Mouse (Mus musculus): ENCODE measurements around the gene Mif4gd.
A peak's percentile ranks its signal among the peaks of the same experiment; 100 is the strongest.
"Not testable (repeated sequence)": the region's sequence is repeated elsewhere in the genome, so short reads cannot be mapped to it uniquely, and the experiment has no call there.

Gene Mif4gd

GRCm38 (mm10) chr11:115612410-115613137 is at the start of gene Mif4gd:
Gene Mif4gd (minus strand): TSS chr11:115612969.
- peak; percentile 97 for DNase-seq (ENCODE audit: low read depth, low spot score)

GRCm38 (mm10) chr11:115660376-115660775 is 47.6 kb upstream of the Mif4gd start:
- DNase-seq (ENCODE audit: low read depth, low spot score): no peak

GRCm38 (mm10) chr11:115658521-115658920 is 45.8 kb upstream of the Mif4gd start:
- no peak for DNase-seq (ENCODE audit: low read depth, low spot score)

- DNase-seq (ENCODE audit: low read depth, low spot score): no peak
These were observed 41.4 kb upstream of the Mif4gd start for GRCm38 (mm10) chr11:115654128-115654527.

GRCm38 (mm10) chr11:115653194-115653593 is 40.4 kb upstream of the Mif4gd start:
- DNase-seq (ENCODE audit: low read depth, low spot score): no peak

- no peak for DNase-seq (ENCODE audit: low read depth, low spot score)
These were observed 38.9 kb upstream of the Mif4gd start for GRCm38 (mm10) chr11:115651680-115652079.

- DNase-seq (ENCODE audit: low read depth, low spot score): no peak
These were observed 36.9 kb upstream of the Mif4gd start for GRCm38 (mm10) chr11:115649706-115650105.

- peak; percentile 90 for DNase-seq (ENCODE audit: low read depth, low spot score)
These were observed 34.7 kb upstream of the Mif4gd start for GRCm38 (mm10) chr11:115647459-115647858.

GRCm38 (mm10) chr11:115646439-115646838 is 33.7 kb upstream of the Mif4gd start:
- no peak for DNase-seq (ENCODE audit: low read depth, low spot score)

- DNase-seq (ENCODE audit: low read depth, low spot score): not testable (repeated sequence)
These were observed 32.7 kb upstream of the Mif4gd start for GRCm38 (mm10) chr11:115645498-115645897.

- peak; percentile 65 for DNase-seq (ENCODE audit: low read depth, low spot score)
These were observed 31.5 kb upstream of the Mif4gd start for GRCm38 (mm10) chr11:115644308-115644707.

GRCm38 (mm10) chr11:115643265-115643664 is 30.5 kb upstream of the Mif4gd start:
- peak; percentile 48 for DNase-seq (ENCODE audit: low read depth, low spot score)

GRCm38 (mm10) chr11:115642705-115643104 is 29.9 kb upstream of the Mif4gd start:
- DNase-seq (ENCODE audit: low read depth, low spot score): no peak

- DNase-seq (ENCODE audit: low read depth, low spot score): no peak
These were observed 28.9 kb upstream of the Mif4gd start for GRCm38 (mm10) chr11:115641664-115642036.

- peak; percentile 78 for DNase-seq (ENCODE audit: low read depth, low spot score)
These were observed 28.4 kb upstream of the Mif4gd start for GRCm38 (mm10) chr11:115640978-115641663.

- no peak for DNase-seq (ENCODE audit: low read depth, low spot score)
These were observed 27.6 kb upstream of the Mif4gd start for GRCm38 (mm10) chr11:115640311-115640828.

GRCm38 (mm10) chr11:115639540-115639939 is 26.8 kb upstream of the Mif4gd start:
- no peak for DNase-seq (ENCODE audit: low read depth, low spot score)

- DNase-seq (ENCODE audit: low read depth, low spot score): peak; percentile 91
These were observed 26.0 kb upstream of the Mif4gd start for GRCm38 (mm10) chr11:115638498-115639409.

GRCm38 (mm10) chr11:115636960-115637359 is 24.2 kb upstream of the Mif4gd start:
- DNase-seq (ENCODE audit: low read depth, low spot score): no peak

GRCm38 (mm10) chr11:115635484-115635883 is 22.7 kb upstream of the Mif4gd start:
- peak; percentile 57 for DNase-seq (ENCODE audit: low read depth, low spot score)

- peak; percentile 42 for DNase-seq (ENCODE audit: low read depth, low spot score)
These were observed 22.3 kb upstream of the Mif4gd start for GRCm38 (mm10) chr11:115635041-115635440.

- DNase-seq (ENCODE audit: low read depth, low spot score): no peak
These were observed 21.3 kb upstream of the Mif4gd start for GRCm38 (mm10) chr11:115634109-115634508.

All from ZHBTc4 (cell line).